Comparison of ENCODE assay signal across 16 mouse cellular contexts in the genomic region with DNA sequence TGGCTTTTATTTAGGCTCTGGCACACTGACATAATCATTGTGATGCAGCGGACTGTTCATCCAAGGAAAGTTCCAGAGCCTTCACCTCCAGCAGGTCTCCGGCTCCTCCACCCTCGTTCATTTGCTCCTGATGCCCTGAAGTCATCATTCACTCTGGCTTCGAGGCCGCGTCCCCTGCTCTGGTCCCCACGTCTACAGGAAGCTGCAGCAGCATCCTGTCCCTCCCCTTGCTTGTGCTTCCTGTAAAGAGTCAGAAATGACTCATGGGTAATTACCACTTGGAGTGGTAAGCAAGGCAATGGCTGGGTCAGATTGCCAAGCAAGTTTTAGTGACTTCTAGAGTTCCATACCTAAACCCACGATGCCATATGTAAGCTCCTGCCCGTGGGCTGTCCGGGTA. TPM values are rescaled to one million over a fixed set of nuclear protein-coding genes. Genes with fewer than 3 reads are reported as not detected.
A peak's percentile ranks its signal among the peaks of the same experiment; 100 is the strongest.
DNase-seq lines count a peak whose midpoint lies in the region; ATAC-seq and TF ChIP-seq lines count a peak whose summit lies in the region.
"Had no signal": no experiment of that assay in that cellular context is flagged by ENCODE, and none has a peak within 500 bp of the region (broad histone marks: within the 10 kb centered on the region; RNA-seq: fewer than 3 reads in every experiment).

No protein-coding gene starts in this region.

- peak overlapping the region; percentile 32 for H3K4me3 ChIP-seq in gastrocnemius, adult 2 months
- no peak overlapping the region for H3K4me3 ChIP-seq in spleen, adult 2 months (ENCODE audit: extremely low read depth, insufficient read depth, insufficient read length)
- no peak overlapping the region for H3K4me3 ChIP-seq in thymus, adult 2 months (ENCODE audit: control insufficient read depth, insufficient read depth, low read length)
- H3K4me3 ChIP-seq: left cerebral cortex, adult 2 months; midbrain, embryonic 13.5 days; neural tube, embryonic 12.5 days had no signal

- 54% methylated on average over 10 of the region's 10 CpGs for WGBS in spleen, adult 2 months
- 69% methylated on average over 10 of the region's 10 CpGs for WGBS in thymus, adult 2 months

- no peaks in the 10 kb centered on the region for H3K4me1 ChIP-seq in spleen, adult 2 months (ENCODE audit: control insufficient read depth, insufficient read depth, insufficient read length)
- H3K4me1 ChIP-seq in thymus, adult 2 months (replicated peaks; ENCODE audit: control insufficient read depth, insufficient read depth, low read length): no peaks in the 10 kb centered on the region
- H3K4me1 ChIP-seq: neural tube, embryonic 12.5 days had no signal

- no peak for TF ChIP-seq POLR2A in spleen, adult 2 months (IDR thresholded peaks at IDR 0.05; ENCODE audit: low read depth, low read length)
- no peak for TF ChIP-seq POLR2A in thymus, adult 2 months (IDR thresholded peaks at IDR 0.05; ENCODE audit: control insufficient read depth, extremely low read depth, insufficient read depth, low read length, poor library complexity)

- DNase-seq in gastrocnemius, adult 2 months: no peak
- DNase-seq in gastrocnemius, adult 8-10 months (ENCODE audit: low spot score in 2 of 2): no peak
- no peak for DNase-seq in spleen, adult 2 months (ENCODE audit: low read depth in 1 of 2, low spot score in 2 of 2)
- DNase-seq in spleen, postnatal 4 days (ENCODE audit: low spot score in 2 of 2): no peak
- DNase-seq in kidney, postnatal 14 days: peak; percentile 41
- no peak for DNase-seq in right cerebral cortex, adult 18-20 months
- no peak for DNase-seq in thymus, adult 2 months
- DNase-seq: cerebellum, adult 11-12 months; embryo, embryonic 11 days; thymus, postnatal 14 days had no signal

- no peaks in the 10 kb centered on the region for H3K36me3 ChIP-seq in spleen, adult 2 months (ENCODE audit: control insufficient read depth, insufficient read depth, low read length)
- H3K36me3 ChIP-seq in thymus, adult 2 months (ENCODE audit: control insufficient read depth, insufficient read depth, low read length): no peaks in the 10 kb centered on the region
- H3K36me3 ChIP-seq: midbrain, embryonic 13.5 days; neural tube, embryonic 12.5 days had no signal

- TF ChIP-seq CTCF in gastrocnemius, adult 2 months (IDR thresholded peaks at IDR 0.05): no peak
- no peak for TF ChIP-seq CTCF in spleen, adult 2 months (IDR thresholded peaks at IDR 0.05; ENCODE audit: extremely low read depth, insufficient read depth, insufficient read length, insufficient replicate concordance)
- no peak for TF ChIP-seq CTCF in thymus, adult 2 months (IDR thresholded peaks at IDR 0.05; ENCODE audit: borderline replicate concordance, control insufficient read depth, extremely low read depth, insufficient read depth, low read length, poor library complexity)

- no peak for ATAC-seq in frontal cortex, adult (ENCODE audit: low TSS enrichment)
- ATAC-seq: intestine, postnatal 0 days; midbrain, embryonic 13.5 days had no signal

- peak overlapping the region; percentile 70 for H3K27ac ChIP-seq in gastrocnemius, adult 2 months
- H3K27ac ChIP-seq in spleen, adult 2 months (ENCODE audit: insufficient read depth, low read length): peak overlapping the region; percentile 47
- no peak overlapping the region for H3K27ac ChIP-seq in thymus, adult 2 months (ENCODE audit: control insufficient read depth, insufficient read depth, low read length)
- H3K27ac ChIP-seq: left cerebral cortex, adult 2 months; liver, embryonic 14.5 days; midbrain, embryonic 13.5 days; neural tube, embryonic 12.5 days had no signal

- H3K27me3 ChIP-seq in spleen, adult 2 months (ENCODE audit: control insufficient read depth, insufficient read depth, low read length): no peaks in the 10 kb centered on the region
- H3K27me3 ChIP-seq in thymus, adult 2 months (ENCODE audit: control insufficient read depth, insufficient read depth, low read length): no peaks in the 10 kb centered on the region

- intact Hi-C loops in gastrocnemius, adult 2 months (cut with DNase I): no loop called here

RNA-seq across cellular contexts. Expression of gene Ptprm, which starts 7.3 kb away (rescaled TPM):
- total RNA-seq in gastrocnemius, adult 2 months (2021): 10 to 100 TPM; 21.5 to 32.7 TPM
- 10 to 100 TPM; 20.1 to 26.0 (median 22.7) TPM for total RNA-seq in gastrocnemius, adult 8-10 months (2022)
- 3.6 and 5.0 TPM in 2 replicates for polyA plus RNA-seq in spleen, adult 2 months (2012; rRNA removed)
- polyA plus RNA-seq in thymus, adult 2 months (2012; rRNA removed): 4.0 and 4.4 TPM in 2 replicates
